Mouse (Mus musculus): ENCODE data around the gene Astn1.

- TF ChIP-seq CTCF (IDR thresholded peaks at IDR 0.05; ENCODE audit: control insufficient read depth, insufficient read depth, insufficient replicate concordance, low read depth, low read length) (no peak), POLR2A (IDR thresholded peaks at IDR 0.05; ENCODE audit: control insufficient read depth, low read depth, low read length) (no peak)
These were observed 46.1 kb downstream of the Astn1 start for GRCm38 (mm10) chr1:158408124-158408523.
